Mouse (Mus musculus): ENCODE results near the gene Dusp8.

- TF ChIP-seq EP300 (IDR thresholded peaks at IDR 0.05) (no peak), CTCF (IDR thresholded peaks at IDR 0.05) (no peak)
These were observed 1.9 kb downstream of the Dusp8 start for GRCm38 (mm10) chr7:142093696-142094240.

All from lung, postnatal 0 days (tissue).